Mouse (Mus musculus): Measurements from ENCODE around the gene Smad6.

- TF ChIP-seq CTCF (IDR thresholded peaks at IDR 0.05; ENCODE audit: low read depth) (no peak), EP300 (IDR thresholded peaks at IDR 0.05; ENCODE audit: low read depth) (no peak)
Measured at GRCm38 (mm10) chr9:63960829-63961185, 61.1 kb downstream of the Smad6 start.
